Mouse (Mus musculus) myocyte (in vitro differentiated cells): ENCODE measurements around the gene Daglb. TPM values are rescaled to one million over a fixed set of nuclear protein-coding genes. Genes with fewer than 3 reads are reported as not detected.
A peak's percentile ranks its signal among the peaks of the same experiment; 100 is the strongest.

ENCODE experiments used
- H3K27me3 ChIP-seq: one replicate; pipeline ENCODE4 v1.6.1; 2011; ENCODE audit not compliant: control insufficient read depth, insufficient read depth, insufficient read length
- H3K36me3 ChIP-seq: one replicate; pipeline ENCODE4 v1.6.1; 2011; ENCODE audit not compliant: control insufficient read depth, insufficient read depth
- H3K4me2 ChIP-seq: one replicate; pipeline ENCODE4 v1.6.1; 2011; ENCODE audit warnings: low read depth, control low read depth
- H3K4me3 ChIP-seq: one replicate; pipeline ENCODE4 v1.5.1; 2011; ENCODE audit warnings: mild to moderate bottlenecking, control low read depth, moderate library complexity
- H3K79me2 ChIP-seq: one replicate; pipeline ENCODE4 v1.6.1; 2011; ENCODE audit not compliant: control insufficient read depth, insufficient read depth
- H3ac ChIP-seq: one replicate; pipeline ENCODE4 v1.6.1; 2011; ENCODE audit not compliant: control insufficient read depth, insufficient read length
- CEBPB ChIP-seq: IDR thresholded peaks from 2 replicates; pipeline ENCODE4 v1.6.1; 2011; ENCODE audit warnings: mild to moderate bottlenecking, moderate library complexity; ENCODE audit not compliant: poor library complexity, insufficient read depth, severe bottlenecking
- E2F4 ChIP-seq: IDR thresholded peaks from one replicate; pipeline ENCODE4 v1.6.1; 2011; ENCODE audit warnings: mild to moderate bottlenecking, control low read depth, moderate library complexity; ENCODE audit not compliant: insufficient read depth
- MAX ChIP-seq: IDR thresholded peaks from one replicate; pipeline ENCODE4 v1.6.1; 2011; ENCODE audit warnings: low read depth, mild to moderate bottlenecking, control low read depth
- MYOD1 ChIP-seq, 3 experiments: IDR thresholded peaks; one replicate each; pipeline ENCODE4 v1.6.1; 2011; ENCODE audit warnings: control low read depth in 2 of 3, low read depth in 2 of 3, mild to moderate bottlenecking in 2 of 3, moderate library complexity in 1 of 3; ENCODE audit not compliant: insufficient read length in 2 of 3, control insufficient read depth in 1 of 3
- MYOG ChIP-seq, 3 experiments: IDR thresholded peaks; one replicate each; pipeline ENCODE4 v1.6.1; 2011; ENCODE audit warnings: control low read depth in 2 of 3, low read depth in 2 of 3, mild to moderate bottlenecking in 2 of 3; ENCODE audit not compliant: insufficient read length in 2 of 3, control insufficient read depth in 1 of 3, insufficient read depth in 1 of 3
- POLR2A ChIP-seq: IDR thresholded peaks from one replicate; pipeline ENCODE4 v1.6.1; 2011; ENCODE audit warnings: low read depth, mild to moderate bottlenecking, control low read depth, moderate library complexity; ENCODE audit not compliant: insufficient read length
- POLR2AphosphoS2 ChIP-seq: IDR thresholded peaks from one replicate; pipeline ENCODE4 v1.6.1; 2011; ENCODE audit warnings: low read depth, control low read depth; ENCODE audit not compliant: insufficient read length
- REST ChIP-seq: IDR thresholded peaks from one replicate; pipeline ENCODE4 v1.6.1; 2011; ENCODE audit warnings: mild to moderate bottlenecking, control low read depth, moderate library complexity; ENCODE audit not compliant: insufficient read depth, insufficient read length
- SRF ChIP-seq: IDR thresholded peaks from one replicate; pipeline ENCODE4 v1.6.1; 2011; ENCODE audit warnings: low read depth; ENCODE audit not compliant: control insufficient read depth, insufficient read length
- TCF12 ChIP-seq: IDR thresholded peaks from one replicate; pipeline ENCODE4 v1.6.1; 2011; ENCODE audit warnings: mild to moderate bottlenecking, control low read depth; ENCODE audit not compliant: poor library complexity, insufficient read depth, severe bottlenecking
- TCF3 ChIP-seq: IDR thresholded peaks from one replicate; pipeline ENCODE4 v1.6.1; 2011; ENCODE audit warnings: low read depth, control low read depth; ENCODE audit not compliant: insufficient read length
- USF1 ChIP-seq: IDR thresholded peaks from one replicate; pipeline ENCODE4 v1.6.1; 2011; ENCODE audit warnings: low read depth, mild to moderate bottlenecking, control low read depth, moderate library complexity
- polyA plus RNA-seq: library from polyadenylated mRNA; unstranded; fragments of >200 nt; fragmentation: generic; extraction: Trizol; gene quantifications from one replicate; pipeline ENCODE4 v1.2.1, GENCODE M21; 2012; ENCODE audit warnings: missing spikeins

Daglb gene
- polyA plus RNA-seq, 1 experiment, result 3.9 TPM

GRCm38 (mm10) chr5:143530715-143531114, 66.3 kb downstream of the Daglb start:
- Histone ChIP-seq H3K36me3 (no peaks in the 10 kb centered on the region), H3K4me3 (no peak overlapping the region), H3K4me2 (no peak overlapping the region), H3ac (no peak overlapping the region), H3K27me3 (no peaks in the 10 kb centered on the region), H3K79me2 (peaks cover 22% of the 10 kb centered on the region)
- TF ChIP-seq USF1, result no peak
- TF ChIP-seq REST, result no peak
- TF ChIP-seq POLR2A, result no peak
- no peak for TF ChIP-seq MYOD1 (IDR thresholded peaks at IDR 0.05; ENCODE audit: control insufficient read depth in 1 of 3, insufficient read length in 2 of 3, low read depth in 2 of 3)
- no peak for TF ChIP-seq CEBPB
- TF ChIP-seq POLR2AphosphoS2, result no peak
- no peak for TF ChIP-seq SRF
- TF ChIP-seq TCF3, result no peak
- TF ChIP-seq E2F4, result no peak
- TF ChIP-seq MAX, result no peak
- no peak for TF ChIP-seq MYOG (IDR thresholded peaks at IDR 0.05; ENCODE audit: control insufficient read depth in 1 of 3, insufficient read depth in 1 of 3, insufficient read length in 2 of 3, low read depth in 2 of 3)
- TF ChIP-seq TCF12, result no peak

GRCm38 (mm10) chr5:143534922-143535321, 70.5 kb downstream of the Daglb start:
- Histone ChIP-seq H3K79me2 (no peaks in the 10 kb centered on the region), H3K36me3 (no peaks in the 10 kb centered on the region), H3K27me3 (peaks cover 14% of the 10 kb centered on the region), H3ac (no peak overlapping the region), H3K4me3 (no peak overlapping the region), H3K4me2 (no peak overlapping the region)
- TF ChIP-seq REST, result no peak
- no peak for TF ChIP-seq SRF
- TF ChIP-seq USF1, result no peak
- no peak for TF ChIP-seq CEBPB
- TF ChIP-seq TCF12, result no peak
- no peak for TF ChIP-seq TCF3
- no peak for TF ChIP-seq POLR2A
- no peak for TF ChIP-seq POLR2AphosphoS2
- TF ChIP-seq MYOG (IDR thresholded peaks at IDR 0.05; ENCODE audit: control insufficient read depth in 1 of 3, insufficient read depth in 1 of 3, insufficient read length in 2 of 3, low read depth in 2 of 3), result no peak
- TF ChIP-seq MAX, result no peak
- TF ChIP-seq MYOD1 (IDR thresholded peaks at IDR 0.05; ENCODE audit: control insufficient read depth in 1 of 3, insufficient read length in 2 of 3, low read depth in 2 of 3), result no peak
- no peak for TF ChIP-seq E2F4

GRCm38 (mm10) chr5:143537022-143537421, 72.6 kb downstream of the Daglb start:
- Histone ChIP-seq H3K27me3 (peaks cover 14% of the 10 kb centered on the region), H3K4me2 (no peak overlapping the region), H3ac (no peak overlapping the region), H3K4me3 (no peak overlapping the region), H3K36me3 (no peaks in the 10 kb centered on the region), H3K79me2 (no peaks in the 10 kb centered on the region)
- no peak for TF ChIP-seq SRF
- no peak for TF ChIP-seq POLR2AphosphoS2
- no peak for TF ChIP-seq CEBPB
- no peak for TF ChIP-seq REST
- no peak for TF ChIP-seq MYOD1 (IDR thresholded peaks at IDR 0.05; ENCODE audit: control insufficient read depth in 1 of 3, insufficient read length in 2 of 3, low read depth in 2 of 3)
- TF ChIP-seq TCF3, result no peak
- TF ChIP-seq E2F4, result no peak
- no peak for TF ChIP-seq POLR2A
- no peak for TF ChIP-seq TCF12
- no peak for TF ChIP-seq MAX
- TF ChIP-seq USF1, result no peak
- no peak for TF ChIP-seq MYOG (IDR thresholded peaks at IDR 0.05; ENCODE audit: control insufficient read depth in 1 of 3, insufficient read depth in 1 of 3, insufficient read length in 2 of 3, low read depth in 2 of 3)

GRCm38 (mm10) chr5:143539111-143539510, 74.7 kb downstream of the Daglb start:
- Histone ChIP-seq H3K79me2 (no peaks in the 10 kb centered on the region), H3K27me3 (peaks cover 14% of the 10 kb centered on the region), H3ac (no peak overlapping the region), H3K4me3 (no peak overlapping the region), H3K4me2 (no peak overlapping the region), H3K36me3 (no peaks in the 10 kb centered on the region)
- TF ChIP-seq POLR2AphosphoS2, result no peak

GRCm38 (mm10) chr5:143547384-143547783, 83.0 kb downstream of the Daglb start:
- Histone ChIP-seq H3K4me3 (no peak overlapping the region), H3ac (no peak overlapping the region), H3K4me2 (peak overlapping the region; percentile 84), H3K79me2 (peaks cover 22% of the 10 kb centered on the region), H3K36me3 (no peaks in the 10 kb centered on the region), H3K27me3 (no peaks in the 10 kb centered on the region)
- no peak for TF ChIP-seq TCF12
- no peak for TF ChIP-seq POLR2AphosphoS2
- TF ChIP-seq USF1, result no peak
- no peak for TF ChIP-seq MYOD1 (IDR thresholded peaks at IDR 0.05; ENCODE audit: control insufficient read depth in 1 of 3, insufficient read length in 2 of 3, low read depth in 2 of 3)
- no peak for TF ChIP-seq TCF3
- no peak for TF ChIP-seq CEBPB
- TF ChIP-seq SRF, result no peak
- TF ChIP-seq REST, result no peak
- TF ChIP-seq POLR2A, result no peak
- no peak for TF ChIP-seq E2F4
- TF ChIP-seq MYOG (IDR thresholded peaks at IDR 0.05; ENCODE audit: control insufficient read depth in 1 of 3, insufficient read depth in 1 of 3, insufficient read length in 2 of 3, low read depth in 2 of 3), result no peak
